Mouse (Mus musculus) ES-E14 (cell line): ENCODE measurements at regions not wholly inside any gene's neighbourhood (a gene's known extent, or its start where the extent isn't known, plus 50 kb on each side); places are given as distances from the start of the nearest gene placed in this dataset.

Source experiments
- CHD2 ChIP-seq: IDR thresholded peaks from 2 replicates; pipeline ENCODE4 v1.6.1; 2014; ENCODE audit warnings: mild to moderate bottlenecking, low read depth, low read length, inconsistent platforms
- HCFC1 ChIP-seq: IDR thresholded peaks from 2 replicates; pipeline ENCODE4 v1.6.1; 2012; ENCODE audit warnings: low read length, inconsistent platforms, borderline replicate concordance; ENCODE audit not compliant: insufficient read depth
- ZC3H11A ChIP-seq: IDR thresholded peaks from 2 replicates; pipeline ENCODE4 v1.6.1; 2012; ENCODE audit warnings: low read depth, mild to moderate bottlenecking, inconsistent platforms, low read length, borderline replicate concordance
- ZNF384 ChIP-seq: IDR thresholded peaks from 2 replicates; pipeline ENCODE4 v1.6.1; 2012; ENCODE audit warnings: low read depth, low read length, inconsistent platforms

DNA sequence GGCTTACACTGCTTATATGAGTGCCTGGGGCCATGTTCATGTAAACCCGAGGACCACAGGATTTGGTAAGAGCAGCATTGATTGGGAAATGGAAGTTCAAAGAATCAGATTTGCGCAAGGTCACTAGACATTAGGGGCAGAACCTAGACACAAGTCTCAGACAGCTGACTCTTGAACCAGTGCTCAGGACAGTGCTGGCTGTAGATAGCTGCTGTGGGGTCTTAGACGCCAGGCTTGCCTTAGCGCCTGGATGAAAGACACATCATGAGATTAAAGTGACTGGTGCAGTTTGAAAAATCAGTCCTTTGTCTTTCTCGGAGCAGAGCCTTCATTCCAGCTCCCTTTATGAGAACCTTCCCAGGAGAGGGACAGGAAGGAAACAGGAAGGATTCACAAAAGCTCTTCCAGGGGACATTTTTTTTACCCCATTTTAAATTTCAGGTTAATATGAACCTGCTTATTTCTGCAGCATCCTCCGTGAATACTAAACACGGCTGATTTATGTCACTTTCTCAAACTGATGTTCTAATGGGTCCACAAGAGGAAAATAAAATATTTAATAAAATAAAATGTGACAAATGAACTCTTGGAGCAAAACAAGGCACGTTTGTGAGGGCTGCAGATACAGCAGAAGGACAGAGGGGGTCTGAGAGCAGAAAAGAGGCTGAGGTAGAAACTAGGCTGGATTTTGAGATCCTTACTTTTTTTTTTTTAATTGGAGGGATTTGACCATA, 528.0 kb downstream of the Tmem38b start:
- TF ChIP-seq ZNF384 (no peak), ZC3H11A (no peak), CHD2 (no peak), HCFC1 (no peak)
